Mouse (Mus musculus): ENCODE results near the gene Bicdl1. TPM values are rescaled to one million over a fixed set of nuclear protein-coding genes. Genes with fewer than 3 reads are reported as not detected.

Gene Bicdl1
- polyA plus RNA-seq, 1 experiment from 2014 or later = 9.2 TPM

DNA sequence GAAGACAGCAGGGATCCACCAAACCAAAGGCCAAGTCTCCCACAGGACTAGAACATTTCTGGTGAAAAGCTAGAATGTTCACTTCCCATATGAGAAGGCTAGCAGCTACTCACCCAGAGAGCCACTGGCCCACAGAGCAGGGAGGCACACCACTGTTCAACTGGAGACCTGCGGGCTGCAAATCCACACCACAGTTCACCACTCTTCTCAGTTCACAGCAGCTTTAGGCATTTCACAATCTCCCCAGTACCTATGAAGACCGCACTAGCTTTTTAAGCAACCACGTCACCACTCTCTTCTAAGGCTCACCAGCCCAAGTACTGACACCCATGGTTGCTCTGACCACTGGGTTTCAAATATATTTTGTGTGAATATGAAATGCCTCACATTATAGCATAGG is 13.7 kb downstream of the Bicdl1 start:
- no peak for ATAC-seq (replicated peaks; ENCODE audit: extremely low read depth, insufficient read depth, low FRiP score)
- WGBS = 82% methylated on average over 3 of the region's 3 CpGs
- 0 out of 2 replicates have a peak overlapping the region, but pooled peaks have one; percentile 23 for H3K27ac ChIP-seq (ENCODE audit: low read length)

DNA sequence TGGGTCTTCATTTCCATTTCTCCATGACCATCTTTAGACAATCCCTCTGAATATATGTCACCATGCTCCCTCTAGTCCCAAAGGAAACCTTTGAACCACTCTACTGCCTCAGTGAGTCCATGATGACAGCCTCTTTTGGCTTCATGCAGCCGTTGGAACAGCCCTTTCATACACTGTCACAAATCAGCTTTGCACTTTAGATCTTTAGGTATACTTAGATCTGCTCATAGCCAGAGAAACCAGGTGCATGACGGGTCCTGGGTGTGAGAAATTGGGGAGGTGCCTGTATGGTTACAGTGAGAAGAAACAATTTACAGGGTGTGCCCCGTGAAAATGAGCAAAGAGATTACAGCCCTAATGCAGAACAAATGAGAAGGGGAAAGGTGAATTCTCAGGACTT is 14.3 kb downstream of the Bicdl1 start:
- Histone ChIP-seq H3K9me3 (replicated peaks; ENCODE audit: control insufficient read depth, low read length) (no peaks in the 10 kb centered on the region), H3K9ac (ENCODE audit: low read length) (no peak overlapping the region), H3K27ac (ENCODE audit: low read length) (peak overlapping the region; percentile 41; the same call in 1 of the 2 replicates), H3K4me1 (ENCODE audit: control insufficient read depth, insufficient read depth, low read length) (no peaks in the 10 kb centered on the region), H3K36me3 (ENCODE audit: control insufficient read depth, insufficient read depth) (no peaks in the 10 kb centered on the region), H3K4me3 (ENCODE audit: low read length) (no peak overlapping the region), H3K4me2 (ENCODE audit: low read depth, low read length) (no peak overlapping the region), H3K27me3 (ENCODE audit: control insufficient read depth, insufficient read depth, low read length) (no peaks in the 10 kb centered on the region)
- WGBS = 66% methylated on average over 3 of the region's 3 CpGs
- peak; percentile 55; the same call in 1 of the 2 replicates for ATAC-seq (replicated peaks; ENCODE audit: extremely low read depth, insufficient read depth, low FRiP score)

More for the DNA sequence above, 13.7 kb downstream of the Bicdl1 start:
- Histone ChIP-seq H3K36me3 (ENCODE audit: control insufficient read depth, insufficient read depth) (no peaks in the 10 kb centered on the region), H3K9me3 (replicated peaks; ENCODE audit: control insufficient read depth, low read length) (no peaks in the 10 kb centered on the region), H3K4me1 (ENCODE audit: control insufficient read depth, insufficient read depth, low read length) (no peaks in the 10 kb centered on the region), H3K9ac (ENCODE audit: low read length) (no peak overlapping the region), H3K27me3 (ENCODE audit: control insufficient read depth, insufficient read depth, low read length) (no peaks in the 10 kb centered on the region), H3K4me2 (ENCODE audit: low read depth, low read length) (no peak overlapping the region), H3K4me3 (ENCODE audit: low read length) (no peak overlapping the region)

DNA sequence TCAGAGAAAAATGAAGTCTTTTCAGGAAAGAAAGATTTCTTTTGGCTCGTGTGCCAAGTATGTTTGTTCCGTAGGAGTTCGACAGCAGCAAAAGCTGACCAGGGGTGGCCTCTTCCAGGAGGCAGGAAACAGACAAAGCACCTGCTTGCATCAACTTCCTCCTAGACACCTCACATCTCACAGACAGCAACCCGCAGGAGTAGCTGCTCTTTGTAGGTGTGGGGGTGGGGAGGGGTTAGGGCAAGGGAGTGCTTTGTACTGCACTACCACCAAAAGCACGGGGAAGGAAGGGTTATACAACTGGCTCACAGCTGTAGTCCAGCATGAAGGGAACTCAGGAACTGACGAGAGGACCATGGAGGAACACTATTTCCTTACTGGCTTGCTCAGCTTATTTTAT is 15.0 kb downstream of the Bicdl1 start:
- no peak overlapping the region for H3K4me3 ChIP-seq (ENCODE audit: low read length)
- no peaks in the 10 kb centered on the region for H3K9me3 ChIP-seq (replicated peaks; ENCODE audit: control insufficient read depth, low read length)
- H3K36me3 ChIP-seq (ENCODE audit: control insufficient read depth, insufficient read depth) = no peaks in the 10 kb centered on the region
- peak; percentile 64 for ATAC-seq (replicated peaks; ENCODE audit: extremely low read depth, insufficient read depth, low FRiP score)
- whole genome bisulfite sequencing = 65% methylated on average over 6 of the region's 6 CpGs
- no peak overlapping the region for H3K4me2 ChIP-seq (ENCODE audit: low read depth, low read length)
- no peak overlapping the region for H3K27ac ChIP-seq (ENCODE audit: low read length)
- H3K9ac ChIP-seq (ENCODE audit: low read length) = no peak overlapping the region
- no peaks in the 10 kb centered on the region for H3K27me3 ChIP-seq (ENCODE audit: control insufficient read depth, insufficient read depth, low read length)
- H3K4me1 ChIP-seq (ENCODE audit: control insufficient read depth, insufficient read depth, low read length) = no peaks in the 10 kb centered on the region

DNA sequence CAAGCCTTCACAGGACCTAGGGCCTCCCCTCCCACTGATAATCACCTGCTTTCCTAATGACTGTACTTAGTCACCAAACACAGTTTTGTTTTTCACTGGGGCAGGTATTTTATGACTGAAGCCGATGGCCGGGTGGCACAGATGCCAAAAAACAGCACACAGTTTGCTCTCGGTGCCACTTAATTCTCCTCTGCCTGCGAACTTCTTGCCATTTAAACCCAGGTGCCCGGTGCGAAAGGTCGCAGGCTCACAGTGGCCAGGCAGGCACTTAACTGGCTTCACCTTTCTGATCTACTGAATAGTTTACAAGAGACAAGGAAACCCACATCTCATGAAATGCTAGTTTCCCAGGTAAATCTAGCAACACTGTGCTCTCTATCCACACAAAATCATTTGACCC is 16.7 kb downstream of the Bicdl1 start:
- no peak overlapping the region for H3K4me2 ChIP-seq (ENCODE audit: low read depth, low read length)
- no peak overlapping the region for H3K4me3 ChIP-seq (ENCODE audit: low read length)
- no peaks in the 10 kb centered on the region for H3K9me3 ChIP-seq (replicated peaks; ENCODE audit: control insufficient read depth, low read length)
- no peaks in the 10 kb centered on the region for H3K36me3 ChIP-seq (ENCODE audit: control insufficient read depth, insufficient read depth)
- 90% methylated on average over 7 of the region's 7 CpGs for WGBS
- no peak overlapping the region for H3K9ac ChIP-seq (ENCODE audit: low read length)
- no peak for ATAC-seq (replicated peaks; ENCODE audit: extremely low read depth, insufficient read depth, low FRiP score)
- no peaks in the 10 kb centered on the region for H3K4me1 ChIP-seq (ENCODE audit: control insufficient read depth, insufficient read depth, low read length)
- H3K27me3 ChIP-seq (ENCODE audit: control insufficient read depth, insufficient read depth, low read length) = no peaks in the 10 kb centered on the region
- no peak overlapping the region for H3K27ac ChIP-seq (ENCODE audit: low read length)

DNA sequence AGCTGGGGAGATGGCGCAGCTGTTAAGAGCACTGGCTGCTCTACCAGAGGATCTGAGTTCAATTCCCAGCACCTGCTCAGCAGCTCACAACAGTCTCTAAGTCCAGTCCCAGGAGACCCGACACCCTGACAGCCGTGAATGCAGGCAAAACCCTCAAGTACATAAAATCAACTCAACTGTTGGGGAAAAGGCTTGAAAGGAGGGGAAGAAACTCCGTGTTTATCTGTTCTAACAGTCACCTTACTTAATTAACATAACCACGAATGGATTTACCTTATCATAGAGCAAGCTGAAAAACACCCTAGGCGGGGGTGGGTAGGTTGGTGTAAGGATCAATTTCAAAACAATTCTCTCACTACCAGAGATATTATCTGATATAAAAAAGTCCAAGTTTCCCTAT is 18.9 kb downstream of the Bicdl1 start:
- Histone ChIP-seq H3K9me3 (replicated peaks; ENCODE audit: control insufficient read depth, low read length) (no peaks in the 10 kb centered on the region), H3K27ac (ENCODE audit: low read length) (no peak overlapping the region), H3K4me2 (ENCODE audit: low read depth, low read length) (no peak overlapping the region), H3K4me1 (ENCODE audit: control insufficient read depth, insufficient read depth, low read length) (no peaks in the 10 kb centered on the region), H3K27me3 (ENCODE audit: control insufficient read depth, insufficient read depth, low read length) (no peaks in the 10 kb centered on the region), H3K9ac (ENCODE audit: low read length) (no peak overlapping the region), H3K4me3 (ENCODE audit: low read length) (no peak overlapping the region), H3K36me3 (ENCODE audit: control insufficient read depth, insufficient read depth) (no peaks in the 10 kb centered on the region)
- 69% methylated on average over 6 of the region's 6 CpGs for WGBS
- no peak for ATAC-seq (replicated peaks; ENCODE audit: extremely low read depth, insufficient read depth, low FRiP score)

DNA sequence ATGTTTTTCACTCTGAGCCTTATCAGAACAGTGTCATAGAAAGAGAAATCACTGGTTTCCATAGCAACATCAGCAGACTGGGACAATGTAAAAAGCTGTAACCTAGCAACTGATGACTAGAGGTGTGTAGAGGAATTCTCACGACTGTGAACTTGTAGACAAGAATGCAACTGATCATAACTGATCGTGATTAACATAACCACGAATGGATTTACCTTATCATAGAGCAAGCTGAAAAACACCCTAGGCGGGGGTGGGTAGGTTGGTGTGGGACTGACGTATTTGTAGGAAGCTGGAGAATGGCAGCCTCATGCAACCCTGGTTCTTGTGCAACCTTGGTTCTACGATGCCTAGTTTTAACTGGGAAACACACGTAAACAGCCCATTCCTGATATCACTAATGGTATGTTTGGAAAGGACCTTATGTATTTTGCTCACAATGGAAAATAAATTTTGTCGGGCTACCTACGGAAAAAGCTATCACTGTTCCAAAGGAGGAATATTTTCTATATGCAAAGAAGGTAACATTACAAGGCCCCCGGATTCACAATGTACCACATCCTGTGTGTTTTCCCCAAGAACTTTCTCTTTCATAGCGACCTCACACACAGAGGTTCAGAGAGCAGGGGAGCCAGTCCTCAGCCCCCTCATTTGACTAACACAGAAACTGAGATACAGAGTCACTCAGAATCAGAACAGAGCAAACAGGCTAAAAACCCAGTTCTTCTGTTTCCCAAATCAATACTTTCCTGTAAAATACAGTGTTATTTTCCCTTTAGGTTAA is 19.6 kb downstream of the Bicdl1 start:
- H3K27ac ChIP-seq (ENCODE audit: low read length) = no peak overlapping the region
- H3K4me1 ChIP-seq (ENCODE audit: control insufficient read depth, insufficient read depth, low read length) = no peaks in the 10 kb centered on the region
- no peak for ATAC-seq (replicated peaks; ENCODE audit: extremely low read depth, insufficient read depth, low FRiP score)
- H3K4me2 ChIP-seq (ENCODE audit: low read depth, low read length) = no peak overlapping the region
- no peaks in the 10 kb centered on the region for H3K36me3 ChIP-seq (ENCODE audit: control insufficient read depth, insufficient read depth)
- WGBS = 67% methylated on average over 11 of the region's 11 CpGs
- H3K9ac ChIP-seq (ENCODE audit: low read length) = no peak overlapping the region
- H3K4me3 ChIP-seq (ENCODE audit: low read length) = no peak overlapping the region
- H3K9me3 ChIP-seq (replicated peaks; ENCODE audit: control insufficient read depth, low read length) = no peaks in the 10 kb centered on the region
- no peaks in the 10 kb centered on the region for H3K27me3 ChIP-seq (ENCODE audit: control insufficient read depth, insufficient read depth, low read length)

DNA sequence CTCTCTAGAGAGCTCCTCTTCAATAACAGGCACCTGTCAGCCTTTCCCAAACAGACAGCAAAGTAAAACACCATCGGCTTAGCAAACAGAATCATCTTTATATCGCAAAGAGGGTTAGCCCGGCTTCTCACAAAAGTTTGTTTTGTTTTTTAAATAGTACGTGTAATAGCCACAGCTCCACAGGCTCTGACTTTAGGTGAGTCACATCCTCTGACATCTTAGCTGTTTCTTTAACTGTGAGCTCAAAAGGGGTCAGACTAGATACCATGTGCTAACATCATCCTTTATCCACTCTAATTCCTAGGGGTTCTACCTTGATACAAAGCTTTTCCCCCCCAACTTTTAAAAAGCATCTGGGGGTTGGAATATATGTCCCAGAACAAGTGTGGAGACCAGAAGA is 21.2 kb downstream of the Bicdl1 start:
- H3K4me2 ChIP-seq (ENCODE audit: low read depth, low read length) = no peak overlapping the region
- no peak for ATAC-seq (replicated peaks; ENCODE audit: extremely low read depth, insufficient read depth, low FRiP score)
- H3K4me1 ChIP-seq (ENCODE audit: control insufficient read depth, insufficient read depth, low read length) = no peaks in the 10 kb centered on the region
- H3K27ac ChIP-seq (ENCODE audit: low read length) = no peak overlapping the region
- no peak overlapping the region for H3K4me3 ChIP-seq (ENCODE audit: low read length)
- 81% methylated on average over 4 of the region's 4 CpGs for WGBS
- no peaks in the 10 kb centered on the region for H3K36me3 ChIP-seq (ENCODE audit: control insufficient read depth, insufficient read depth)
- no peak overlapping the region for H3K9ac ChIP-seq (ENCODE audit: low read length)
- no peaks in the 10 kb centered on the region for H3K9me3 ChIP-seq (replicated peaks; ENCODE audit: control insufficient read depth, low read length)
- no peaks in the 10 kb centered on the region for H3K27me3 ChIP-seq (ENCODE audit: control insufficient read depth, insufficient read depth, low read length)

DNA sequence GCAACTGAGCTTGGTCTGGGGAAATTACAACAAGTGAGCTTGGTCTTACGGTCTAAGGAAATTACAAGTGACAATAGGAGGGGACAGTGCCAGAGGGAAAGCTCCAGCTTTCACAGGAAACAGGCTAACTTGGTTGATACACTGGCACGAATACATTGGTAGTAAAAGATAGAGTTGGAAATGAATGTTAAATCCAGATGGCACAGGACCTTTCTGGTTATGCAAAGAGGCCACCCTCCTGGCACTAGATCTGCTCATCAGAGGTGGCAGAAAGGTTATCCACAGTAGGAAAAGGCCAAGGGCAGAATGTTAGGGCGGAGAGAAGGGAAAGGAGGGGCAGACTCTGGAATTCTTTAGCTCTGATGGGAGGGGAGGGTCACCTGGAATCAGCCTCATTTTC is 22.5 kb downstream of the Bicdl1 start:
- WGBS = 49% methylated on average over 3 of the region's 3 CpGs
- Histone ChIP-seq H3K27ac (ENCODE audit: low read length) (no peak overlapping the region), H3K4me2 (ENCODE audit: low read depth, low read length) (no peak overlapping the region), H3K4me1 (ENCODE audit: control insufficient read depth, insufficient read depth, low read length) (no peaks in the 10 kb centered on the region), H3K9me3 (replicated peaks; ENCODE audit: control insufficient read depth, low read length) (no peaks in the 10 kb centered on the region), H3K4me3 (ENCODE audit: low read length) (no peak overlapping the region), H3K9ac (ENCODE audit: low read length) (no peak overlapping the region), H3K36me3 (ENCODE audit: control insufficient read depth, insufficient read depth) (no peaks in the 10 kb centered on the region), H3K27me3 (ENCODE audit: control insufficient read depth, insufficient read depth, low read length) (no peaks in the 10 kb centered on the region)
- no peak for ATAC-seq (replicated peaks; ENCODE audit: extremely low read depth, insufficient read depth, low FRiP score)

DNA sequence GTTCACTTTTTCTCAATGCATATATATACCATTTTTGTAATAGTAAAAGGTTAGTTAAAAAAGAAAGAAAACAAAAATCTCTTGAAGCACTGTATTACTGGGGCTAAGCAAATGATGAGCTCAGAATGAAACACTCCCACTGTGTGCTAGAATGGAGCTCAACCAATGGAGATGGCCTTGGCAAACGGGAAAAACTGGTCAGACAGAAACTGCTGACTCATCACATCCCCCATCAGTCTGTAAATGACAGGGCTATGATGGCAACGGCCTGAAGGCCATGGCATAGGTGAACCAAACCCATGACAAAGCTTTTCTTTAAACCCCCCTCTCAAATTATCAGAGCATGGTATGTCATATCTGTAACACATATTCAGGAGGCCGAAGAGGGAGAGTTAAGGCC is 29.4 kb downstream of the Bicdl1 start:
- Histone ChIP-seq H3K27me3 (ENCODE audit: control insufficient read depth, insufficient read depth, low read length) (no peaks in the 10 kb centered on the region), H3K9me3 (replicated peaks; ENCODE audit: control insufficient read depth, low read length) (no peaks in the 10 kb centered on the region), H3K27ac (ENCODE audit: low read length) (no peak overlapping the region), H3K4me2 (ENCODE audit: low read depth, low read length) (no peak overlapping the region), H3K4me3 (ENCODE audit: low read length) (no peak overlapping the region), H3K9ac (ENCODE audit: low read length) (no peak overlapping the region), H3K36me3 (ENCODE audit: control insufficient read depth, insufficient read depth) (no peaks in the 10 kb centered on the region), H3K4me1 (ENCODE audit: control insufficient read depth, insufficient read depth, low read length) (no peaks in the 10 kb centered on the region)
- 58% methylated on average over 3 of the region's 3 CpGs for WGBS
- no peak for ATAC-seq (replicated peaks; ENCODE audit: extremely low read depth, insufficient read depth, low FRiP score)

Data from heart, embryonic 16.5 days (tissue).